Comparison of ENCODE assay signal across 20 mouse cellular contexts in the genomic region with DNA sequence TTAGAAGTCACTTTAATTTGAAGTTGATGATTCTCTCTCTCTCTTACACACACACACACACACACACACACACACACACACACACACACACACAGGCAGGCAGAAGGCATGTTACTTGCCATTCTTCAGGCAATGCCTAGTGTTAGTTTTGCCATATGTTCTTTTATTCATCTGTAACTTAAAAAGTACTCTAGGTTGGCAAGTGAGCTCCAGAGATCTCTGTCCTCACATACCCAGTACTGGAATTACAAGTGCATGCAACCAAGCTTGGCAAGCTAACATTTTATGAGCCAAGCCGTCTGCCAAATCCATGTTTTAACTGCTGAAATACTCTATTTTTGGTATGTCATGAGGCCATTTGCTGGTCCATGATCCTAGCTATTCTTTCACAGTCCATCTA.
"Had no signal": no experiment of that assay in that cellular context is flagged by ENCODE, and none has a peak within 500 bp of the region (broad histone marks: within the 10 kb centered on the region; RNA-seq: fewer than 3 reads in every experiment).

No protein-coding gene starts in this region.

- H3K9ac ChIP-seq: liver, embryonic 13.5 days; neural tube, embryonic 12.5 days; neural tube, embryonic 15.5 days had no signal

- H3K4me2 ChIP-seq: liver, embryonic 13.5 days; midbrain, embryonic 11.5 days; neural tube, embryonic 12.5 days; neural tube, embryonic 15.5 days had no signal

- H3K4me3 ChIP-seq: left cerebral cortex, adult 2 months; liver, embryonic 13.5 days; neural tube, embryonic 12.5 days; neural tube, embryonic 15.5 days had no signal

- H3K4me1 ChIP-seq: liver, embryonic 13.5 days; neural tube, embryonic 12.5 days; neural tube, embryonic 15.5 days had no signal

- DNase-seq: kidney, postnatal 14 days; kidney, postnatal 4 days; layer of hippocampus, adult 9-11 months; layer of hippocampus, postnatal 36 days; liver, embryonic 13.5 days; lung, adult 2 months; lung, postnatal 14 days; lung, postnatal 4 days; midbrain, embryonic 14.5 days; right cerebral cortex, adult 18-20 months; right cerebral cortex, postnatal 14 days; right cerebral cortex, postnatal 4 days; thymus, adult 2 months; thymus, postnatal 14 days; thymus, postnatal 4 days had no signal

- H3K36me3 ChIP-seq: liver, embryonic 13.5 days; neural tube, embryonic 12.5 days; neural tube, embryonic 15.5 days had no signal

- H3K9me3 ChIP-seq: liver, embryonic 13.5 days; neural tube, embryonic 12.5 days; neural tube, embryonic 15.5 days had no signal

- H3K27ac ChIP-seq: left cerebral cortex, adult 2 months; liver, embryonic 13.5 days; neural tube, embryonic 12.5 days; neural tube, embryonic 15.5 days; stomach, postnatal 0 days had no signal

- H3K27me3 ChIP-seq: liver, embryonic 13.5 days; neural tube, embryonic 12.5 days; neural tube, embryonic 15.5 days had no signal
